Mouse (Mus musculus) liver, postnatal 0 days (tissue): ENCODE results near the gene Pigp.

ENCODE experiments used
- CTCF ChIP-seq: sonication (generic); IDR thresholded peaks from 2 replicates; pipeline ENCODE4 v1.5.1; 2016; ENCODE audit warnings: antibody characterized with exemption, low read depth
- EP300 ChIP-seq: IDR thresholded peaks from 2 replicates; pipeline ENCODE4 v1.6.1; 2016; ENCODE audit warnings: antibody characterized with exemption, low read depth, mild to moderate bottlenecking

- TF ChIP-seq CTCF (no peak), EP300 (no peak)
These were observed 53.9 kb downstream of the Pigp start for GRCm38 (mm10) chr16:94317752-94318151.
